Mouse (Mus musculus) hindbrain, embryonic 15.5 days (tissue): ENCODE results near the gene Aqr. TPM values are rescaled to one million over a fixed set of nuclear protein-coding genes. Genes with fewer than 3 reads are reported as not detected.

ENCODE experiments used
- ATAC-seq: fragments of 200-750 bp; cut with Nextera tagmentation; 2 replicates; pipeline ENCODE4 v1.8.0; 2017; ENCODE audit warnings: low read depth, moderate number of reproducible peaks, moderate TSS enrichment; ENCODE audit not compliant: low FRiP score
- H3K27ac ChIP-seq: fragments of 300-500 bp; sonication (generic); replicated peaks from 2 replicates; pipeline ENCODE4 v1.5.1; 2015; ENCODE audit warnings: mild to moderate bottlenecking, inconsistent platforms
- H3K27me3 ChIP-seq: fragments of 300-500 bp; sonication (generic); 2 replicates; pipeline ENCODE4 v1.6.1; 2015; ENCODE audit warnings: control low read depth, inconsistent platforms
- H3K36me3 ChIP-seq: fragments of 300-500 bp; sonication (generic); 2 replicates; pipeline ENCODE4 v1.6.1; 2015; ENCODE audit warnings: control low read depth, inconsistent platforms
- H3K4me1 ChIP-seq: fragments of 300-500 bp; sonication (generic); replicated peaks from 2 replicates; pipeline ENCODE4 v1.6.1; 2015; ENCODE audit warnings: control low read depth, inconsistent platforms
- H3K4me2 ChIP-seq: fragments of 300-500 bp; sonication (generic); 2 replicates; pipeline ENCODE4 v1.6.1; 2015; ENCODE audit warnings: moderate library complexity, mild to moderate bottlenecking, inconsistent platforms
- H3K4me3 ChIP-seq: fragments of 300-500 bp; sonication (generic); 2 replicates; pipeline ENCODE4 v1.5.1; 2015; ENCODE audit warnings: mild to moderate bottlenecking, inconsistent platforms
- H3K9ac ChIP-seq: fragments of 300-500 bp; sonication (generic); 2 replicates; pipeline ENCODE4 v1.6.1; 2015; ENCODE audit warnings: inconsistent platforms
- H3K9me3 ChIP-seq: fragments of 300-500 bp; sonication (generic); 2 replicates; pipeline ENCODE4 v1.6.1; 2016; ENCODE audit warnings: control low read depth, inconsistent platforms
- WGBS: fragments of 180-500 bp; shearing (Covaris S2); methylation state at CpG from one replicate; pipeline ENCODE4 v1.1.7; 2015; 5-methylcytosine and 5-hydroxymethylcytosine counted together
- polyA plus RNA-seq: library from polyadenylated mRNA; unstranded; fragments of >200 nt; fragmentation: Nextera tagmentation; extraction: Ambion mirVana; gene quantifications from 2 replicates; pipeline ENCODE4 v1.2.1, GENCODE M21; 2015

Aqr gene
- polyA plus RNA-seq, 1 experiment from 2014 or later, result 35.3 TPM

GRCm38 (mm10) chr2:114096570-114096969 lies 90.3 kb downstream of the Aqr start:
- Histone ChIP-seq H3K4me1 (no peaks in the 10 kb centered on the region), H3K27ac (no peak overlapping the region), H3K9me3 (no peaks in the 10 kb centered on the region), H3K36me3 (peaks cover 27% of the 10 kb centered on the region), H3K9ac (no peak overlapping the region), H3K27me3 (no peaks in the 10 kb centered on the region), H3K4me2 (no peak overlapping the region), H3K4me3 (no peak overlapping the region)
- 91% methylated on average over 1 of the region's 1 CpGs for WGBS
- ATAC-seq, result no peak

- Histone ChIP-seq H3K4me3 (no peak overlapping the region), H3K27ac (no peak overlapping the region), H3K9me3 (no peaks in the 10 kb centered on the region), H3K4me2 (no peak overlapping the region), H3K27me3 (no peaks in the 10 kb centered on the region), H3K4me1 (no peaks in the 10 kb centered on the region), H3K9ac (no peak overlapping the region), H3K36me3 (peaks cover 17% of the 10 kb centered on the region)
- ATAC-seq, result no peak
- WGBS, result 90% methylated on average over 5 of the region's 5 CpGs
Measured at GRCm38 (mm10) chr2:114095348-114095747, 91.5 kb downstream of the Aqr start.

GRCm38 (mm10) chr2:114094696-114095095 lies 92.1 kb downstream of the Aqr start:
- H3K36me3 ChIP-seq, result peaks cover 10% of the 10 kb centered on the region
- H3K27ac ChIP-seq, result no peak overlapping the region
- H3K4me2 ChIP-seq, result no peak overlapping the region
- H3K9me3 ChIP-seq, result no peaks in the 10 kb centered on the region
- no peaks in the 10 kb centered on the region for H3K4me1 ChIP-seq
- no peaks in the 10 kb centered on the region for H3K27me3 ChIP-seq
- 100% methylated on average over 1 of the region's 1 CpGs for WGBS
- no peak for ATAC-seq
- H3K4me3 ChIP-seq, result no peak overlapping the region
- no peak overlapping the region for H3K9ac ChIP-seq

GRCm38 (mm10) chr2:114093577-114093976 lies 93.2 kb downstream of the Aqr start:
- H3K9ac ChIP-seq, result no peak overlapping the region
- H3K9me3 ChIP-seq, result no peaks in the 10 kb centered on the region
- no peaks in the 10 kb centered on the region for H3K27me3 ChIP-seq
- no peak overlapping the region for H3K4me3 ChIP-seq
- no peak overlapping the region for H3K27ac ChIP-seq
- no peaks in the 10 kb centered on the region for H3K4me1 ChIP-seq
- 0 out of 2 replicates have a peak, but pooled peaks have one; percentile 38 for ATAC-seq
- 61% methylated on average over 9 of the region's 9 CpGs for WGBS
- H3K36me3 ChIP-seq, result 0 out of 2 replicates have a peak, but pooled peaks cover 3% of the 10 kb centered on the region
- no peak overlapping the region for H3K4me2 ChIP-seq

GRCm38 (mm10) chr2:114089862-114090261 lies 97.0 kb downstream of the Aqr start:
- no peak overlapping the region for H3K4me3 ChIP-seq
- 88% methylated on average over 3 of the region's 3 CpGs for WGBS
- H3K4me1 ChIP-seq, result no peaks in the 10 kb centered on the region
- no peak overlapping the region for H3K4me2 ChIP-seq
- ATAC-seq, result no peak
- no peak overlapping the region for H3K9ac ChIP-seq
- no peaks in the 10 kb centered on the region for H3K27me3 ChIP-seq
- H3K36me3 ChIP-seq, result no peaks in the 10 kb centered on the region
- H3K27ac ChIP-seq, result no peak overlapping the region
- H3K9me3 ChIP-seq, result no peaks in the 10 kb centered on the region

GRCm38 (mm10) chr2:114087271-114087670 lies 99.6 kb downstream of the Aqr start:
- no peak overlapping the region for H3K9ac ChIP-seq
- no peaks in the 10 kb centered on the region for H3K9me3 ChIP-seq
- ATAC-seq, result no peak
- H3K4me1 ChIP-seq, result no peaks in the 10 kb centered on the region
- H3K4me3 ChIP-seq, result no peak overlapping the region
- H3K4me2 ChIP-seq, result no peak overlapping the region
- H3K27ac ChIP-seq, result no peak overlapping the region
- no peaks in the 10 kb centered on the region for H3K36me3 ChIP-seq
- 47% methylated on average over 1 of the region's 1 CpGs for WGBS
- H3K27me3 ChIP-seq, result no peaks in the 10 kb centered on the region

- no peak for ATAC-seq
- Histone ChIP-seq H3K4me3 (no peak overlapping the region), H3K27ac (no peak overlapping the region), H3K9ac (no peak overlapping the region), H3K4me1 (no peaks in the 10 kb centered on the region), H3K27me3 (no peaks in the 10 kb centered on the region), H3K36me3 (no peaks in the 10 kb centered on the region), H3K4me2 (no peak overlapping the region), H3K9me3 (no peaks in the 10 kb centered on the region)
- WGBS, result 97% methylated on average over 2 of the region's 2 CpGs
Measured at GRCm38 (mm10) chr2:114071876-114072275, 114.9 kb downstream of the Aqr start.

GRCm38 (mm10) chr2:114066226-114066625 lies 120.6 kb downstream of the Aqr start:
- Histone ChIP-seq H3K4me3 (no peak overlapping the region), H3K4me2 (no peak overlapping the region), H3K4me1 (no peaks in the 10 kb centered on the region), H3K27me3 (no peaks in the 10 kb centered on the region), H3K9me3 (no peaks in the 10 kb centered on the region), H3K27ac (no peak overlapping the region), H3K36me3 (no peaks in the 10 kb centered on the region), H3K9ac (no peak overlapping the region)
- WGBS, result 82% methylated on average over 3 of the region's 3 CpGs
- no peak for ATAC-seq

- no peaks in the 10 kb centered on the region for H3K9me3 ChIP-seq
- H3K27ac ChIP-seq, result no peak overlapping the region
- WGBS, result 66% methylated on average over 2 of the region's 2 CpGs
- ATAC-seq, result no peak
- H3K4me3 ChIP-seq, result no peak overlapping the region
- H3K4me2 ChIP-seq, result no peak overlapping the region
- no peak overlapping the region for H3K9ac ChIP-seq
- no peaks in the 10 kb centered on the region for H3K36me3 ChIP-seq
- no peaks in the 10 kb centered on the region for H3K4me1 ChIP-seq
- no peaks in the 10 kb centered on the region for H3K27me3 ChIP-seq
Measured at GRCm38 (mm10) chr2:114064004-114064403, 122.8 kb downstream of the Aqr start.

GRCm38 (mm10) chr2:114060071-114060591 lies 126.7 kb downstream of the Aqr start:
- no peaks in the 10 kb centered on the region for H3K9me3 ChIP-seq
- no peaks in the 10 kb centered on the region for H3K36me3 ChIP-seq
- H3K4me2 ChIP-seq, result no peak overlapping the region
- no peak for ATAC-seq
- 37% methylated on average over 6 of the region's 6 CpGs for WGBS
- H3K27ac ChIP-seq, result no peak overlapping the region
- H3K27me3 ChIP-seq, result no peaks in the 10 kb centered on the region
- H3K9ac ChIP-seq, result no peak overlapping the region
- no peaks in the 10 kb centered on the region for H3K4me1 ChIP-seq
- no peak overlapping the region for H3K4me3 ChIP-seq

- Histone ChIP-seq H3K4me2 (no peak overlapping the region), H3K4me1 (no peaks in the 10 kb centered on the region), H3K27ac (no peak overlapping the region), H3K36me3 (no peaks in the 10 kb centered on the region), H3K9ac (no peak overlapping the region), H3K4me3 (no peak overlapping the region), H3K27me3 (no peaks in the 10 kb centered on the region), H3K9me3 (no peaks in the 10 kb centered on the region)
- ATAC-seq, result no peak
- WGBS, result 71% methylated on average over 1 of the region's 1 CpGs
Measured at GRCm38 (mm10) chr2:114059608-114060007, 127.2 kb downstream of the Aqr start.

GRCm38 (mm10) chr2:114058226-114058796 lies 128.5 kb downstream of the Aqr start:
- no peak overlapping the region for H3K9ac ChIP-seq
- no peak overlapping the region for H3K4me3 ChIP-seq
- ATAC-seq, result no peak
- no peak overlapping the region for H3K27ac ChIP-seq
- no peaks in the 10 kb centered on the region for H3K4me1 ChIP-seq
- no peaks in the 10 kb centered on the region for H3K27me3 ChIP-seq
- no peaks in the 10 kb centered on the region for H3K9me3 ChIP-seq
- H3K4me2 ChIP-seq, result no peak overlapping the region
- no peaks in the 10 kb centered on the region for H3K36me3 ChIP-seq
- WGBS, result 96% methylated on average over 10 of the region's 10 CpGs
